Mouse (Mus musculus): Measurements from ENCODE around the gene Ash1l.

Gene Ash1l

DNA sequence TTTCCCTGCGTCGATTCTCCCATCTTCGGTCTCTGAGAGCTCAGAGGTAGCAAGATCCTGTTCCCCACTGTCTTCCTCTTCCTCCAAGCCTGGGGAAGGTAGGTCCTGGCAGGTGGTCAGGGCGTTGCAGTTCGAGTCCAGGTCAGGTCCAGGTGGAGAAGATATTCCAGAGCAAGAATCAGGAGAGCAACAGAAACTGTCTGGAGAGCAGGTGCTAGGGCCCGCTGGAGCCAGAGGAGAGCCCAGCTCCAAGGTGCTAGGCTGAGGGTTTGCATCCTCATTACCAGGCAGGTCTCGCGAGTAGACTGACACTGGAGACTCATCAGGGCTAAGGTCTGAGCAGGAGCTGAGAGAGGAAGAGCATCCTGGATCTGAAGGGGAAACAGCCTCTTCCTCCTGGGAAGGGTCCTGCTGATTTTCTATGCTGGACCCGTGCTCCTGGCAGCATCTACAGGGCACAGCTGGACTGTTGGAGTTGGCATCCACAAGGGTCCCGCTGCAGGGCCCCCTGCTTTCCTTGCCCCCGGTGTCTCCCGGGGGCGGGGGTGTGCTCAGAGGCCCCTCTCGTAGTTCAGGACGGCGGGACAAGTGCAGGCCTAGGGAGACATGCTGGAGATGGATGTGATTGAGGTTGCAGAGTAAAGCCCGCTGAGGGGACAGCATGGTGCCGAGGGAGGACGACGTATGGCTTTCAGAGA lies 141.5 kb downstream of the Ash1l start:
- DNase-seq (ENCODE audit: low spot score in 2 of 2): no peak

DNA sequence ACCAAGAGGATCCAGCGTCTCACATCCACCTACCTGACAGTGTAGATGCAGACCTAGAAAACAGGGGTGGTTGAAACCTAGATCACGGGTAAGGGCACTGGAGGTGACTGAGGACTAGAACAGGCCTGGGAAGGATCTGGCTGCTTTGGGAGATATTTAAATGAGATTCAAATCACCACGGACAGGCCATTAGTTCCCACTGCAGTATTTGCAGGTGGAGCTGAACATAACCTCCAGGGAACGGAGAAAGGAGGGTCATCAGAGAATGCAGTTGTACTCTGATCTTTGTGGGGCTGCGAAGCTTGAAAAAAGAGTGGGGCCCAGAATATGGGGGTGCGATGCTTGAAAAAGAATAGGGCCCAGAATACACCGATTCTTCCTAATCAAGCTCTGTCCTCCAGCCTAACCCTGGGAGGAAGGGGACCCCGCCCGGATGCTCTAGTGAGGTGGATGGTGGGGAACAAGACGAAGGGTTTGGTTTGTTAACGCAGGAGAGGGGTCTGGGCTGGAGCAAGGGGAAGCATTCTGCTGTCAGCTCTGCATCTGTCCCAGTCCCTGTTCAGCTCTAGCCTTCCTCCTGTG lies 142.2 kb downstream of the Ash1l start:
- DNase-seq (ENCODE audit: low spot score in 2 of 2): no peak

DNA sequence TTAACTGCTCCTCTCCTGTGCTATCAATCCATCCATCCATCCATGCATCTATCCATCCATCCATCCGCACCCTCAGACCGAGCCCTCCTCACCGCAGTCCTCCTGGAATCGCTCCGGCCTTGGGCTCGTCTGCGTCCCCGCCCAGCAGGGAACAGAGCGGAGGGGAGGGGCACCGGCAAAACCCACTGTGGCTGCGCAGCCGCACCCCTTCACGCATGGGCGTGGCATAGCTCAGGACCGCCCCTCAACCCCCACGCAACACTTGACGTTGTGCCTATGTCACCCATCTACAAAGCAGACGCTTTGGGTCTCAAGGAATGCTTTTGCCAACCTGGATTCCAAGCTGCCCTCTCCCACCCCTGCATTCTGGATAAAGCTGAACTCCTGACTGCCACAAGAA lies 142.8 kb downstream of the Ash1l start, which contains the start of gene Rusc1:
Gene Rusc1 (minus strand): TSS at position 137 of the 400 bp plus-strand sequence.
- DNase-seq (ENCODE audit: low spot score in 2 of 2): peak; percentile 92 to 96

DNA sequence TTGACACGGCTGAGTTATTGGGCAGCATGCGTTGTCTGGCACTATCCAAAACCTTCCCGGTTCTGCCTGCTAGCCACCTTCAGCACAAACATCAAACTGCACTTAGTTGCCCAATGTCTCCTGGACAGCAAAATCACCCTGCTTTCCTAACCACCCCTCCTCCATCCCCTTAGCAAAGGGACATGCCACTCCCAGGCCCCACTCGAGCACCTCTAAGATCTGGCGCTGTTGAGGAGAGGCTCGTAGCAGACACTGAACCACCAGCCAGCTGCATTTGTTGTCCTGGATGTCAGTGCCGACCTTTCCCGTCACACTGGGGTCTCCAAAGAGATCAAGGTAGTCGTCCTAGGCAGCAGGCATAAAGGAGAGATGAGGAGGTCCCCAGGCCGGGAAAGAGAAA lies 143.6 kb downstream of the Ash1l start:
- no peak for DNase-seq (ENCODE audit: low spot score in 2 of 2)

DNA sequence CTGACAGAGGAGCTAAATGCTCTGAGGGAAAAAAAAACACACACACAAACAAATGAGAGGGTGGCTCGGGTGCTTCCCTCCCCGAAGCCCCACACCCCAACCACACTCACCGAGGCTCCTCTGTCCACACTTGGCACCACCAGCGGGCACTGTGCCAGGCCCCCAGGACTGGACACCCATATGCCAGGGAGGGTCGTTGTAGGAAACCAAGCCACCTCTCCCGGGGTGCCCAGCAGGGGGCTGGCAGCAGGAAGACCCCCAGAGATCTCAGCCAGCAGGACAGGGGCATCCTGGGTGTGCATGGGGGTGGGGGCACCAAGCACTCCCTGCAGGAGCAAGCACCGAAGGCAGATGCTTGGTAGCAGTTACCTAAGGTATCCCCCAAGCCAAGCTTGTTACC lies 150.4 kb downstream of the Ash1l start, which contains the start of gene Gm43738:
Gene Gm43738 (minus strand): TSS at position 289 of the 400 bp plus-strand sequence.
- peak in 1 of 2 experiments; percentile 9 for DNase-seq (ENCODE audit: low spot score in 2 of 2)

DNA sequence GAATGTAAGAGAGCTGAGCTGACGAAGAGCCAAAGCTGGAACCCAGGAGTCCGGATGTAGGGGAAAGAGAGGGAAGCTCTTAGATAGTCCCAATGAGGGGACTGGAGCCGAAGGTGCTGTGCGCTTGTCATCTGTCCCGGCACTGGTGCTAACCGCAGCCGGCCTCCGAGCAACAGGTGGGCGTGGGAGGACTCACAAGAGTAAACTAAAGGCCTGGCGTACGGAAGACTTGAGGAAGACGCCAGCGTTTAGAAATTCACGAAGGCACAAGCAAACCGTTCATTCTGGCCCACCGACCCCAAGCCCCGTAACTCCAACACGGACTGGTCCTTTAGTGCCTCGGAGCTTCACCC lies 151.0 kb downstream of the Ash1l start:
- peak in 1 of 2 experiments; percentile 55 for DNase-seq (ENCODE audit: low spot score in 2 of 2)

DNA sequence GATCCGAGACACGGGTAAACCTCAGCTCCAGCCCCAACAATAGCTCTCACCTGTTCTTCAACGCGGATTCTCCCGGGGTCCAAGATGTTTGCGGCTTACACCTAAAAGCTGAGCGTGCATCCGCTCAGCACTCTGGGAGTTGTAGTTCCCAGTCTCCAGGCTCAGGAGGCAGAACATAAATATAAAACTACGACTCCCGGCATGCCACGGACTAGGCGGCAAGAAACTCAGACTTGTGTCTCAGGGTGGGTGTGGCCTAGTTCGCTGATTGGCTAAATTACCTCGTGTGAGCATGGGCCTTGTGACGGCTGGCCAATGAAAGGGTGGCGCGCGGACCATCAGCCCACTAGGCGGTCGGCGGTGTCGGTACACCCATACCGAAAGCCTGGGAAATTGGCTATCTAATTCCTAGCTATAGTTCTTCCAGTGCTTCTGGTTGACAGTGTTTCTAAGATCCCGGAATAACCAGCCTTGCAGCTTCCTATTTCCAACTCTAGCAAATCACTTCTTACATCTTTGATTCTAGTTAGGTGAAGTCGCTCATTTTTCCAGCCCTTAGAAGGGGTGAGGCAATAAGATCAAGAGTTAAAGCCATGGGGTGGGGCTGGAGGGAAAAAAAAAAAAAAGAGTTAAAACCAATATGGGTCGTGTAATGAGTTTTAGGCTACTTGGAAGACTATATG lies 151.5 kb downstream of the Ash1l start, which contains the start of gene Fdps:
Gene Fdps (minus strand): TSS at position 148 of the 683 bp plus-strand sequence.
- peak; percentile 92 to 98 for DNase-seq (ENCODE audit: low spot score in 2 of 2)

DNA sequence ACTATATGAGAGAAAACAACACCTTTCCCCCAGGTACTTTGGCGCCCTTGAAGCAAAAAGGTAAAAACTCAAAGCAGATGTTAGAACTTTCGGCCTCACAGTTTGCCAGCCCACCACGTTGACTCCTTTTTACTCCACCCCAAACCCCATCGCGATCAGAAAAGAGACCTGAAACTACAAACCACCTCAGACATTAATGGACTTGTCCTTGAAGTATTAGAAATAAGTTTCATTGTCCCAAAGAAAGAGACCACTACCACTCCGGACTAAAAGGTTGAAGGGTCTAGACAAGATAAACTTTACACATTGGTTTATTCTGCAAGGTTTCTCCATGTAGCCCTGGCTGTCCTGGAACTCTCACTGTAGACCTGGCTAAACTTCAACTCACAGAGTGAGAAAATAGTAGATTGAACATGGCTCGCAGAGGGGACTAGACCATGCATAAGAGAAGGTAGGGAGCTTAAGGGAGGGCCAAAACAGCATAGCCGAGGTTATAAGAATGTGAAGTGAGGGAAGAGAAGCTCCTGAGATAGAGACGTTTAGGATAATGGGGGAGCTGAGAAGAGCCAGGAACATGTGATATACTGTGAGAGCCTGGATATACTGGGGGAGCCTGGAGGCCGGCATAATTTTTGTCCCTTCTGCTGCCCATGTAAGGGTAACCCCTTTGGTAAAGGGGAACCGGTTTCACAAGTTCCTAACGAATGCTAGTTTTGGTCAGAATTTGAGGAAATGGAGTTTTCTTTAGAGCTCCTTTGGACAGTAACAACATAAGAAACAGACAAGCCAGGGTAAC lies 152.3 kb downstream of the Ash1l start:
- DNase-seq (ENCODE audit: low spot score in 2 of 2): no peak

DNA sequence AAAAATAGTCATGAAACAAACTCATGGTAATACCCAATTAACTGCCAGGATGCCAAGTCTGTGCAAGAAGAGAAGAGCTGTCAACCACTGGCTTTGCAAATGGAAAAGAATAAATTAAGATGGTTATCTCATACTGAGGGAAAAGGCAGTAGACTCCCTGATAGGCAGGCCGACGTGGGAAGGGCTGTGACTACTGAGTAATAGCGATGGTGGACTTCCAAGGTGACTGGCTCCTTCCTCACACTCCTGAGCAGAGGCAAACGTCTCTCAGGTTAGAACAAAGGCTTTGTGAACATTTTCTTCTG lies 152.8 kb downstream of the Ash1l start:
- DNase-seq (ENCODE audit: low spot score in 2 of 2): no peak

DNA sequence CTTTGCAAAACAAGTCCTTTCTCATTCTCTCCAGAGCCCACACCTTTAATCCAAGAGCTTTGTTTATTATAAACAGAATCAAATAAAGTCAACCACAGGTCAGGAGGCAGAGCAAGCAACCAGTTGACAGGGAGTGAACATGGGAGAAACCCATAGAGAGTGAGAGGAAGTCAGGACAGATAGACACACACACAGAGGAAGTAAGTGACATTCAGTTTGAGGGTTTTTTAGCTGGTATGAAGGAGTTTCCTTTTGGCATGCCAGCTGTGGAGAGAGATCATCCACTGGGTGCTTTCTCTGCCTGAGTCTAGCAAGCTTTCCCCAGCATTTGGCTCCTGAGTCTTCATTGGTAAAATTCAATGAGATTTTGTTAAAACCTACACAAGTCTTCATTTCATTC lies 156.5 kb downstream of the Ash1l start:
- DNase-seq (ENCODE audit: low spot score in 2 of 2): no peak

DNA sequence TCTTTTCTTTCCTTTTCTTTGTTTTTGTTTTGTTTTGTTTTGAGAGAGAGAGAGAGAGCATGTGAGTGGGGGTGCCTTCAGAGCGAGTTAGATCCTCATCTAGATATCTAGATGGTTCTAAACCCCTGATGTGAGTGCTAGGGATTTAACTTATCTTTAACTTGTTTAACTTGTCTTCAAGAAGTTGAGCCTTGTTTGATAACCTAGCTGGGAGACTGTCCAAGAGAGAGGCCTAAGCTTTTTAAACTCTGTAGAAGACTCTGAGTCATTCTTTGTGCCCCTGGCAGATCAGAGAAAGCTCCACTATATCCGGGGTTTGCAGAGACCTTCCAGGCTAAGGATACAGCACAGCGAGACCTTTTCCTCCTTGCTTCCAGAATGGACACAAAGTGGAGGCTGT lies 157.1 kb downstream of the Ash1l start:
- DNase-seq (ENCODE audit: low spot score in 2 of 2): no peak

DNA sequence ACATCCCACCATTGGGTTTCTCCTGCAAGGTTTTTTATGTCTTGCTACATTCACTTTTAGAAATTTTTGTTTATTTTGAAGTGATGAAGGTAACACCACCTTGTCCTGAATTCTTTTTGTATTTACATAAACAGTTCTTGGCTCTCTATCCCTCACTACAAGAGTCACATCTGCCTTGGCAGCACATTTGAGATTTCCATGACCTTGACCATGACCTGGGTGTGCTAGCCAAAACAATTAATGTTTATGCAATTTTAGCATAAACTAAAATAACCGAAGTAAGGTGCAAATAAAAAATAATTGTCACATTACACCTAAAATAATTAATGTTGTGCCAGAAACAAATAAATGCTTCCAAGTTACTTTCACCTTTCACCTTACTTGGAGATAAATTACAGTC lies 157.7 kb downstream of the Ash1l start:
- no peak for DNase-seq (ENCODE audit: low spot score in 2 of 2)

DNA sequence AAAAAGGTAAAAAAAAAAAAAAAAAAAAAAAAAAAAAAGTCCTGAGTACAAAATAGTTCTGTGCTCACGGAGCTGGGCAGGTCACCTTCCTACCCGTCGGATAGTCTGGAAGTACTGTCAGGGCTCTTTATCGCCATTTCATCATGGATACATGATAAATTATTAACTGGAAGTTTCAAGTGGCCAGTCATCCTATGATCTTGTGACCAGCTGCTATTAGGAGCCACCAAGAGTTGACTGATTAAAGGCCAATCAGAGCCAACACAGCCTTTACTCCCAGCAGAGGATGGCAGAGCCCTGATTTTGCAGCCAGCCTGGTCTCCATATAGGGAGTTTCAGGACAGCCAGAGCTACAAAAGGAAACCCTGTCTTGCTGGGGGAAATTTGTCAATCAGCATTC lies 162.6 kb downstream of the Ash1l start:
- DNase-seq (ENCODE audit: low spot score in 2 of 2): no peak

DNA sequence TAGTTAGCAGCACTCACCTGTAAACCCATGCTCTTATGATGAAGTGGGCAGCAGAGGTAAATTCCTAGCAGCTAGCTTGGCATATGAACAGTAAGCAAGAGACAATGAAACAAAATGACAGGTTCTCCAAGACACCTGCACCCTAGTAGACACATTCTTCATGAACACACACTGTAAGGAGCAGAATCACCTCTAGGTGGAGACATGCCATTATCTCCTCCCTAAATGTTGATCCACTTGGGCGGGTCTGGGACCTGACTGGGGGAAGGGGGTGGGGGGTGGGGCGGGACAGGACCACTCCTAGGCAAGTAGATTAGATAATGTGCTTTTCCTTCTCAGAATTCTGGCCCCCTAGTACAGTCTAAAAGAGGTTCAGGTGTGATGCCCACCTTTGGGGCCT lies 165.1 kb downstream of the Ash1l start:
- peak in 1 of 2 experiments; percentile 44 for DNase-seq (ENCODE audit: low spot score in 2 of 2)

DNA sequence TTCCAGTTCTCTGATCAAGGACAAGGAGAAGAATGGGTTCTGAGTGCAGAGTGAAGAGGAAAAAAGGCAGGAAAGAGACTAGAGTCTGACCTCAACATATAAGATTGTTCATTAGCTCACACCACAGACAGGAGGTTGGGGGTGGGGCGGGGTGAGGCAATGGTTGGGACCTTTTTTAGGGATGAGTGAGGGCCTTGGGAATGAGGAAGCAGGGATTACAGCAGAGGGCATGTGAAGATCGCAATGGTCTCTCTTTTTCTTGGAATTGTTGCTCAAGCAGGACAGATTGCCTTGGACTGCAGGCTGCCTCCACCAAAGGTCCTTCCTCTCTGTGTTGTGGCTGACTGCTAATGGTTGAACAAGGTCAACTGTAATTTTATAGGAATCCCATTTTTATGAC lies 172.9 kb downstream of the Ash1l start:
- no peak for DNase-seq (ENCODE audit: low spot score in 2 of 2)

DNA sequence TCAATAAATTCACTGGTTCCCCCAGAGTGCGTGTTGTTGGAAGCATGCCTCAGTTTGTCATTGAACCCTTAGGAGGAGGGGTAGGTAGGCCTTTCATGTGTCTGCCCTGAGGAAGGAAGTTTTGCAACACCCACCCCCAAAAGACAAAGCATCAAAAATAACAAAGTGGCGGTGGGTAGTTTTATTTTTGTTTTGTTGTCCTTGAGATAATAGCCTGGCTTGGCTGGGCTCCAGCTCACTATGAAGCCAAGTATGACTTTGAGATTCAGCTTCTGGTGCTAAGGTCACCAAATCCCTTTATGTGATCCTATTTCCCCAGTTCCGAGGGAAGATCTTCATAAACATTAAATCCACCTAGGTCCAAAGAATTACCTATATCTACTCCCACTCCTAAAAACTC lies 173.8 kb downstream of the Ash1l start:
- DNase-seq (ENCODE audit: low spot score in 2 of 2): no peak

DNA sequence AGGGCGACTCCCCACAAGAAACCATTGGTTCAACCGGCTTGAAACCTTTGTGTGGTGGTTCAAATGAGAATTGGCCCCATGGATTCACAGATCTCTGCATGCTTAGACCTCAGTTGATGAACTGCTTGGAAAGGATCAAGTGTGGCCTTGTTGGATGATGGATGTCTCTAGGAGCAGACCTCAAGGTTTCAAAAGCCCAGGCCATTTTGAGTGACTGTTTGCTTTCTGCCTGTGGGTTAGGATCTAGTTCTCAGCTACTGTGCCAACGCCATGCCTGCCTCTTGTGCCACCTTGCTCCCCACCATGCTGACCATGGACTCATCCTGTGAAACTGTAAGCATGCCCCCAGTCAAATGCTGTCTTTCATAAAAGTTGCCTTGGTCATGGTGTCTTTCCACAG lies 175.6 kb downstream of the Ash1l start:
- no peak for DNase-seq (ENCODE audit: low spot score in 2 of 2)

All from frontal cortex, postnatal 36 days (tissue).